Mouse (Mus musculus) WW6 (cell line): ENCODE data around the gene Trim46.

ENCODE experiments used
- DNase-seq: peaks from one replicate; pipeline ENCODE4 v3.0.0-alpha.2; 2013; ENCODE audit warnings: low read depth, low spot score

Gene Trim46

GRCm38 (mm10) chr3:89246261-89247100 lies at the start of gene Trim46:
Gene Trim46 (minus strand): TSS chr3:89246309.
- peak; percentile 73 for DNase-seq

- DNase-seq: no peak
Observed at GRCm38 (mm10) chr3:89295685-89296230, 49.6 kb upstream of the Trim46 start.

GRCm38 (mm10) chr3:89294195-89294594 lies 48.1 kb upstream of the Trim46 start:
- DNase-seq: no peak

GRCm38 (mm10) chr3:89293247-89293918 lies 47.3 kb upstream of the Trim46 start:
- DNase-seq: no peak

- DNase-seq: no peak
Observed at GRCm38 (mm10) chr3:89292303-89292702, 46.2 kb upstream of the Trim46 start.

- DNase-seq: no peak
Observed at GRCm38 (mm10) chr3:89291874-89292273, 45.8 kb upstream of the Trim46 start.

GRCm38 (mm10) chr3:89288503-89288928 lies 42.4 kb upstream of the Trim46 start:
- no peak for DNase-seq

- DNase-seq: no peak
Observed at GRCm38 (mm10) chr3:89287286-89287685, 41.2 kb upstream of the Trim46 start.

GRCm38 (mm10) chr3:89285526-89285925 lies 39.4 kb upstream of the Trim46 start:
- no peak for DNase-seq

- no peak for DNase-seq
Observed at GRCm38 (mm10) chr3:89284261-89284660, 38.2 kb upstream of the Trim46 start.

GRCm38 (mm10) chr3:89282291-89282643 lies 36.2 kb upstream of the Trim46 start:
- no peak for DNase-seq

GRCm38 (mm10) chr3:89281579-89282290 lies 35.6 kb upstream of the Trim46 start:
- no peak for DNase-seq

GRCm38 (mm10) chr3:89280606-89281511 lies 34.8 kb upstream of the Trim46 start, which contains the start of gene Efna1:
Gene Efna1 (minus strand): TSS chr3:89281142.
- DNase-seq: no peak

GRCm38 (mm10) chr3:89280050-89280605 lies 34.0 kb upstream of the Trim46 start:
- no peak for DNase-seq

- DNase-seq: no peak
Observed at GRCm38 (mm10) chr3:89279153-89279890, 33.2 kb upstream of the Trim46 start.

- no peak for DNase-seq
Observed at GRCm38 (mm10) chr3:89278643-89279042, 32.5 kb upstream of the Trim46 start.

- DNase-seq: no peak
Observed at GRCm38 (mm10) chr3:89278107-89278506, 32.0 kb upstream of the Trim46 start.

GRCm38 (mm10) chr3:89277281-89278021 lies 31.3 kb upstream of the Trim46 start:
- no peak for DNase-seq

GRCm38 (mm10) chr3:89276061-89276460 lies 30.0 kb upstream of the Trim46 start:
- no peak for DNase-seq
